Mouse (Mus musculus): ENCODE data around the gene Atp11c.

DNA sequence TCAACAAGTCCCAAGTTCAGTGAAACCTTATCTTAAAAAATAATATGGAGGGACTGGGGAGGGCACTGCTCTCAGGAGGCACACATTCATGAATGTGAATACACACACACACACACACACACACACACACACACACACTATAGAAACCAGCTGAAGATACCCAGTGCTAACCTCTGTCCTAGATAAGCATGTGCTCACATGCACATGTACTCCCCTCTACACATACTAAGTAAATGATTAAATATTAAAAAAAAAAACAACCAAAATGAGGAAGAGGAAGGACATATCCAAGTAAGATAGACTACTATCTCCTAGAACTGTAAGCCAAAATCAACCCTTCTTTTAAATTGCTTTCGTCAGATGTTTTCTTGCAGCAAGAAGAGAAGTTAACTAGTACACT is 205.6 kb downstream of the Atp11c start:
- TF ChIP-seq CTCF (conservative IDR thresholded peaks at IDR 0.05; ENCODE audit: low read length) (no peak), NANOG (IDR thresholded peaks at IDR 0.05; ENCODE audit: borderline replicate concordance, low read length) (no peak), POU5F1 (IDR thresholded peaks at IDR 0.05; ENCODE audit: borderline replicate concordance, low read length) (no peak)

All from E14TG2a.4 (cell line).